Mouse (Mus musculus) liver, adult 2 months (tissue): ENCODE measurements around the gene Slc2a5. TPM values are rescaled to one million over a fixed set of nuclear protein-coding genes. Genes with fewer than 3 reads are reported as not detected.

Experiments used
- DNase-seq: peaks from one replicate; pipeline ENCODE4 v3.0.0-alpha.2; 2011; ENCODE audit warnings: low read depth, low spot score; ENCODE audit errors: extremely low read depth
- H3K27ac ChIP-seq: fragments of 200-500 bp; replicated peaks from 2 replicates; pipeline ENCODE4 v1.5.1; 2012; ENCODE audit warnings: low read depth, mild to moderate bottlenecking, control low read depth, inconsistent platforms, low read length; ENCODE audit not compliant: insufficient read depth
- H3K27me3 ChIP-seq: fragments of 200-500 bp; 2 replicates; pipeline ENCODE4 v1.6.1; 2012; ENCODE audit warnings: mild to moderate bottlenecking, moderate library complexity, low read length, inconsistent platforms; ENCODE audit not compliant: control insufficient read depth, insufficient read depth
- H3K36me3 ChIP-seq: fragments of 200-500 bp; 2 replicates; pipeline ENCODE4 v1.6.1; 2012; ENCODE audit warnings: low read length, inconsistent platforms; ENCODE audit not compliant: control insufficient read depth, insufficient read depth
- H3K4me1 ChIP-seq: fragments of 200-500 bp; 2 replicates; pipeline ENCODE4 v1.6.1; 2011; ENCODE audit warnings: low read length; ENCODE audit not compliant: control insufficient read depth, insufficient read depth
- H3K4me3 ChIP-seq: fragments of 200-500 bp; 2 replicates; pipeline ENCODE4 v1.5.1; 2011; ENCODE audit warnings: low read depth, mild to moderate bottlenecking, control low read depth, low read length, moderate library complexity; ENCODE audit not compliant: insufficient read depth
- H3K79me2 ChIP-seq: fragments of 200-500 bp; 2 replicates; pipeline ENCODE4 v1.6.1; 2012; ENCODE audit warnings: inconsistent platforms, mild to moderate bottlenecking, low read length, moderate library complexity; ENCODE audit not compliant: control insufficient read depth, insufficient read depth
- H3K9ac ChIP-seq: fragments of 200-500 bp; 2 replicates; pipeline ENCODE4 v1.6.1; 2012; ENCODE audit warnings: low read depth, mild to moderate bottlenecking, control low read depth, inconsistent platforms, low read length
- CTCF ChIP-seq: fragments of 200-500 bp; IDR thresholded peaks from 2 replicates; pipeline ENCODE4 v1.5.1; 2011; ENCODE audit warnings: low read depth, low read length, control low read depth
- POLR2A ChIP-seq: fragments of 200-500 bp; IDR thresholded peaks from 2 replicates; pipeline ENCODE4 v1.6.1; 2011; ENCODE audit warnings: low read length, control low read depth; ENCODE audit not compliant: insufficient read depth; ENCODE audit errors: extremely low read depth
- WGBS: fragments of 180-500 bp; shearing (Covaris S2); methylation state at CpG from one replicate; pipeline ENCODE4 v1.1.7; 2018; 5-methylcytosine and 5-hydroxymethylcytosine counted together
- polyA plus RNA-seq: library from polyadenylated mRNA; depleted of rRNA; stranded (reverse); fragments of >200 nt; gene quantifications from 2 replicates; pipeline ENCODE4 v1.2.3, GENCODE M21; 2012
- total RNA-seq: library from RNA; depleted of rRNA; stranded (reverse); fragments of >200 nt; gene quantifications from 2 replicates; pipeline ENCODE4 v1.2.3, GENCODE M21; 2014

The Slc2a5 gene
- total and polyA plus RNA-seq, 2 experiments = 2.9 to 7.8 TPM

DNA sequence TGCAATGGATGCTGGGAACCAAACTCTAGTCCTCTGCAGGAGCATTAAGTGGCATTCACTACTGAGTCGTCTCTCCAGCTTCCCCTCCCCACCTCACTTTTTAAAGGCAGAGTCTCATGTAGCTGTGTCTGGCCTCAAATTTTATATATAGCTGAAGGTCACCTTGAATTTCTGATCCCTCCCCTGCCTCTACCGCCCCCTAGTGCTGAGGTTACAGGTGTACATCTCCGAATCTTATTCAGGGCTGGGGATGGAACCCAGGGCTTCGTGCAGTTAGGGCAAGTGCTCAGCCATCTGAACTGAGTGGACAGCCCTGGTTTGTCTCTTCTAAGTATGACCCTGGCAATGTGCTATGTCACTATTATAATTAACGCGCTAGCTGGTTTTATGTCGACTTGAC, 32.0 kb downstream of the Slc2a5 start:
- no peaks in the 10 kb centered on the region for H3K36me3 ChIP-seq
- DNase-seq = no peak
- no peaks in the 10 kb centered on the region for H3K79me2 ChIP-seq
- H3K9ac ChIP-seq = no peak overlapping the region
- no peak overlapping the region for H3K27ac ChIP-seq
- 86% methylated on average over 7 of the region's 7 CpGs for WGBS
- no peak overlapping the region for H3K4me3 ChIP-seq
- no peaks in the 10 kb centered on the region for H3K27me3 ChIP-seq
- no peaks in the 10 kb centered on the region; the same call in 1 of the 2 replicates for H3K4me1 ChIP-seq
- peak; percentile 42; the same call in 1 of the 2 replicates for TF ChIP-seq CTCF
- TF ChIP-seq POLR2A = no peak

DNA sequence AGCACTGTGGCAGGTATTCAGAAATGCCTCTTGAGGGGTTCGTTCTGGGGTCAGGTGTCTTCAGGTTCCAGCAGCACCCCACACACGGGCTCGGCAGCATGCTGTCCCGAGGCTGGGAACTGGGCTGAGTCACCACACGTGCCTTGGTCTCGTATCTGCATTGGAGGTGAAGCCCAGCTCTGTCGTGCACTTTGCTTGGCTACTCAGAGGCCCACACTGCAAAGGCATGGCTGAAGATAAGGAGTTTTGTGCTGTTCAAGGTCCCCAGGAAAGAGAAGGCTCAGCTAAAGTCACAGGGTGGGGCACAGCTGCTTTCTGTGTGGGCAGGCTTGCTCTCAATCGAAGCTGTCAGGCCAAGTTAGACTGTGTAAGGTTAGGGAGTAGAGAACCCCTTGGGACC, 33.4 kb downstream of the Slc2a5 start:
- no peak for DNase-seq
- Histone ChIP-seq H3K9ac (no peak overlapping the region), H3K4me1 (no peaks in the 10 kb centered on the region; the same call in 1 of the 2 replicates), H3K4me3 (no peak overlapping the region), H3K27ac (no peak overlapping the region), H3K36me3 (no peaks in the 10 kb centered on the region), H3K79me2 (no peaks in the 10 kb centered on the region), H3K27me3 (no peaks in the 10 kb centered on the region)
- 84% methylated on average over 8 of the region's 8 CpGs for WGBS
- TF ChIP-seq CTCF (no peak), POLR2A (no peak)

DNA sequence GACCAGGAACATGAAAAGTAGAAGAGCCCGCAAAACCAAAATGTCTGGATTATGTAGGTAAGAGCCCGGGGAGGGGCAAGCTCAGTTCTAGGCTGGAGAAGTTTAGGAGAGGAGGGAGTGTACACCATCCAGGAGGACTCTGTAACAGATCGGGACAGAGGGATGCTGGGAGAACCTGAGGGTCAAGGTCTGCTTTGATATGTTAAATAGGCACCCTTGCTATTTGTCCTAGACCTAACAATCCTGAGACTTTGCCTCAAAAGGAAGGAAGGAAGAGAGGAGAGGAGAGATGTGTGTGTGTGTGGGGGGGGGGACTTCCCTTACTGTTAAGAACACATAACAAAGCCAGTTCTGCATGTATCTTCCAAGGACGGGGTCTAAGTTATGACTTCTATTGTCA, 36.2 kb downstream of the Slc2a5 start:
- no peaks in the 10 kb centered on the region for H3K79me2 ChIP-seq
- no peak for DNase-seq
- H3K27ac ChIP-seq = no peak overlapping the region
- WGBS = 82% methylated on average over 4 of the region's 4 CpGs
- H3K4me1 ChIP-seq = no peaks in the 10 kb centered on the region
- H3K36me3 ChIP-seq = no peaks in the 10 kb centered on the region
- no peak overlapping the region for H3K4me3 ChIP-seq
- TF ChIP-seq CTCF (no peak), POLR2A (no peak)
- no peaks in the 10 kb centered on the region for H3K27me3 ChIP-seq
- no peak overlapping the region for H3K9ac ChIP-seq

DNA sequence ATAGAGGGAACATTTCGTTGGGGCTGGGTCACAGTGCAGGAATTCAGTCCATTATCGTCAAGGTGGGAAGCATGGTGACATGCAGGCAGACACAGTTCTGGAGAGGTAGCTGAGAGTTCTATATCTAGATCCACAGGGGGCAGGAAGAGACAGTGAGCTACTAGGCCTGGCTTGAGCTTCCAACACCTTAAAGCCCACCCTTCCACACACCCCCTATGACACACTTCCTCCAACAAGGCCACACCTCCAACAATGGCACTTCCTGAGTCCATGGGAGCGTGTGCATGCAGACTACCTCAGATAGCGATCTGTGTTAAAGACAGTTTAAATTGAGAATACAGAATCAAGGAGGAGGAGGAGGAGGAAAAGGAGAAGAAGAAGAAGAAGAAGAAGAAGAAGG, 36.6 kb downstream of the Slc2a5 start:
- H3K4me1 ChIP-seq = no peaks in the 10 kb centered on the region
- no peak for DNase-seq
- H3K4me3 ChIP-seq = no peak overlapping the region
- 86% methylated on average over 4 of the region's 4 CpGs for WGBS
- TF ChIP-seq CTCF (no peak), POLR2A (no peak)
- H3K27ac ChIP-seq = no peak overlapping the region
- H3K79me2 ChIP-seq = no peaks in the 10 kb centered on the region
- H3K9ac ChIP-seq = no peak overlapping the region
- no peaks in the 10 kb centered on the region for H3K27me3 ChIP-seq
- H3K36me3 ChIP-seq = no peaks in the 10 kb centered on the region

DNA sequence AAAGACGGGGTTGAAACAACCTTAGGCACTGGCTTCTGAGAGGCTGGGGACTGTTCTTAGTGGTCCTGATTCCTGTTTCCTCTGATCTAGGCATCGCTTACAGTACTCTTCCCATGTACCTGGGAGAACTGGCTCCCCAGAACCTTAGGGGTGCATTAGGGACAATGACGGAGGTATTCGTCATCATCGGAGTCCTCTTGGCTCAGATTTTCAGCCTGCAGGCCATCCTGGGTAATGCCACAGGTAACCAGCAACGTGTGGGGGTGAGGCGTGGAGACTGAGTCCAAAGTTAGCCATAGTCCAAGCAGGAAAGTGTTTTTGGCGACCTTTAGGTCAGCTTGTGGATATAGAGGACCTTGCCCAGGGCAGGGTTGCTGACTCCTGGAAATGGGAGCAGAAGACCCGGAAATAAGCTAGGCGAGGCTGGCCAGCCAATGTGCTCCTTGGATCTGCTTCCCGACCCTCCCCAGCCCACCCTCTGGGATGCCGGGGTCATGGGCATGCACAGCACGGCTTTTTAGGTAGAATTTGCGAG, 38.3 kb downstream of the Slc2a5 start:
- no peak for DNase-seq
- 53% methylated on average over 14 of the region's 14 CpGs for WGBS
- Histone ChIP-seq H3K36me3 (no peaks in the 10 kb centered on the region), H3K27me3 (no peaks in the 10 kb centered on the region), H3K79me2 (no peaks in the 10 kb centered on the region), H3K9ac (no peak overlapping the region), H3K4me3 (no peak overlapping the region), H3K4me1 (no peaks in the 10 kb centered on the region), H3K27ac (no peak overlapping the region)
- TF ChIP-seq CTCF (no peak), POLR2A (no peak)

DNA sequence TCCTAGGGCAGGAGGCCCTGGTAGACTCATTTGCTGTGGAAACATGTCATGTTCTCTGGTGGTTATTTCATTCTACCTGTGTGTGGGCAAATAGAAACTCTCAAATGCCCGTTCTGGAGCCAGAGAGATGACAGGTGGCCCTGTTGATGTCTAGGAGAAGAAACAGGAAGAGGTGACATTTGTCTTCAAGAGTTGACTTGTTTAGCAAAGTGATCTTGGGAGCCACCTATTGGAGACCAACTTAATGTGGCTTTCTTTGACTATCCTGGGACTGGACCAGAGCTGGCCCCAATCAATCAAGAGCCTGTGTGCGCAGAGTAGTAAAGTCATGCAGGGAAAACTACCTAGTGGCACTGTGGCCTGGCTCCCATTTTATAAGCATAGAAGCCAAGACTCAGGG, 40.4 kb downstream of the Slc2a5 start:
- Histone ChIP-seq H3K4me3 (no peak overlapping the region), H3K9ac (no peak overlapping the region), H3K27ac (no peak overlapping the region), H3K4me1 (no peaks in the 10 kb centered on the region), H3K36me3 (no peaks in the 10 kb centered on the region), H3K79me2 (no peaks in the 10 kb centered on the region), H3K27me3 (no peaks in the 10 kb centered on the region)
- TF ChIP-seq POLR2A = no peak
- TF ChIP-seq CTCF = no peak
- WGBS = 71% methylated on average over 2 of the region's 2 CpGs
- no peak for DNase-seq
